Mouse (Mus musculus) intestine, embryonic 15.5 days (tissue): Measurements from ENCODE around the gene Ppp1r18. TPM values are rescaled to one million over a fixed set of nuclear protein-coding genes. Genes with fewer than 3 reads are reported as not detected.

ENCODE experiments used
- ATAC-seq: fragments of 200-750 bp; cut with Nextera tagmentation; 2 replicates; pipeline ENCODE4 v1.8.0; 2017; ENCODE audit warnings: moderate TSS enrichment, moderate library complexity
- H3K27ac ChIP-seq: fragments of 300-500 bp; sonication (generic); 2 replicates; pipeline ENCODE4 v1.5.1; 2015; ENCODE audit warnings: mild to moderate bottlenecking, inconsistent platforms
- H3K27me3 ChIP-seq: fragments of 300-500 bp; sonication (generic); replicated peaks from 2 replicates; pipeline ENCODE4 v1.6.1; 2015; ENCODE audit warnings: inconsistent platforms
- H3K36me3 ChIP-seq: fragments of 300-500 bp; sonication (generic); 2 replicates; pipeline ENCODE4 v1.6.1; 2015; ENCODE audit warnings: inconsistent platforms
- H3K4me1 ChIP-seq: fragments of 300-500 bp; sonication (generic); replicated peaks from 2 replicates; pipeline ENCODE4 v1.6.1; 2015; ENCODE audit warnings: inconsistent platforms
- H3K4me2 ChIP-seq: fragments of 300-500 bp; sonication (generic); replicated peaks from 2 replicates; pipeline ENCODE4 v1.6.1; 2015; ENCODE audit warnings: mild to moderate bottlenecking, inconsistent platforms
- H3K4me3 ChIP-seq: fragments of 300-500 bp; sonication (generic); replicated peaks from 2 replicates; pipeline ENCODE4 v1.5.1; 2015; ENCODE audit warnings: inconsistent platforms
- H3K9ac ChIP-seq: fragments of 300-500 bp; sonication (generic); 2 replicates; pipeline ENCODE4 v1.6.1; 2015; ENCODE audit warnings: inconsistent platforms
- H3K9me3 ChIP-seq: fragments of 300-500 bp; sonication (generic); 2 replicates; pipeline ENCODE4 v1.6.1; 2016; ENCODE audit warnings: inconsistent platforms
- WGBS: fragments of 180-500 bp; shearing (Covaris S2); methylation state at CpG from one replicate; pipeline ENCODE4 v1.1.7; 2015; 5-methylcytosine and 5-hydroxymethylcytosine counted together
- polyA plus RNA-seq: library from polyadenylated mRNA; unstranded; fragments of >200 nt; fragmentation: Nextera tagmentation; extraction: Ambion mirVana; gene quantifications from 2 replicates; pipeline ENCODE4 v1.2.1, GENCODE M21; 2015

Gene Ppp1r18
- polyA plus RNA-seq, 1 experiment from 2014 or later = 19.6 TPM

- 6% methylated on average over 66 of the region's 66 CpGs for WGBS
- Histone ChIP-seq H3K27ac (peak within 1 kb of the TSS; percentile 71), H3K9me3 (no peaks in the 10 kb centered on the region), H3K36me3 (peaks cover 27% of the 10 kb centered on the region), H3K9ac (peak within 1 kb of the TSS; percentile 85), H3K4me2 (peak within 1 kb of the TSS; percentile 73), H3K4me1 (peaks cover 6% of the 10 kb centered on the region; the same call in 1 of the 2 replicates), H3K27me3 (no peaks in the 10 kb centered on the region), H3K4me3 (peak within 1 kb of the TSS; percentile 96)
- peak; percentile 94 for ATAC-seq
Measured at GRCm38 (mm10) chr17:35879245-35880057, 14.1 kb downstream of the Ppp1r18 start, which contains the start of gene Dhx16. Gene Dhx16, plus strand, starts transcription at chr17:35879819.

GRCm38 (mm10) chr17:35882924-35883323 lies 17.5 kb downstream of the Ppp1r18 start:
- no peak overlapping the region for H3K4me3 ChIP-seq
- peaks cover 6% of the 10 kb centered on the region; the same call in 1 of the 2 replicates for H3K4me1 ChIP-seq
- ATAC-seq = no peak
- no peaks in the 10 kb centered on the region for H3K27me3 ChIP-seq
- H3K36me3 ChIP-seq = peaks cover 43% of the 10 kb centered on the region
- no peaks in the 10 kb centered on the region for H3K9me3 ChIP-seq
- no peak overlapping the region for H3K27ac ChIP-seq
- no peak overlapping the region for H3K4me2 ChIP-seq
- no peak overlapping the region for H3K9ac ChIP-seq
- WGBS = 91% methylated on average over 17 of the region's 17 CpGs

DNA sequence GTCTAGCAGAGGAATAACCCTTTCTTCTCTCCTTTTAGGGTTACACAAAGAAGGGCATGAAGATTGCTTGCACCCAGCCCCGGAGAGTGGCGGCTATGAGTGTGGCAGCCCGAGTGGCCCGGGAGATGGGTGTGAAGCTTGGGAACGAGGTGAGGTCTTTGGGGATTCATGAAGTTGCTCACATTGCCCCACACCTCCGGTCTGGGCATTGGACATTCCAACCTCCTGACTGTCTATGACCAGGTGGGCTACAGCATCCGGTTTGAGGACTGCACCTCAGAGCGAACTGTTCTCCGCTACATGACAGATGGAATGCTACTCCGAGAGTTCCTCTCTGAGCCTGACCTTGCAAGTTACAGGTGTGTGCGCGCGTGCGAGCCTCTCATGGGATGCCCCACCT lies 18.4 kb downstream of the Ppp1r18 start:
- Histone ChIP-seq H3K27ac (no peak overlapping the region), H3K4me3 (no peak overlapping the region), H3K4me2 (no peak overlapping the region), H3K9ac (no peak overlapping the region), H3K4me1 (peaks cover 6% of the 10 kb centered on the region; the same call in 1 of the 2 replicates), H3K27me3 (no peaks in the 10 kb centered on the region), H3K9me3 (no peaks in the 10 kb centered on the region), H3K36me3 (peaks cover 52% of the 10 kb centered on the region)
- WGBS = 97% methylated on average over 14 of the region's 14 CpGs
- no peak for ATAC-seq

- no peak for ATAC-seq
- H3K4me3 ChIP-seq = no peak overlapping the region
- H3K4me1 ChIP-seq = no peaks in the 10 kb centered on the region
- H3K27ac ChIP-seq = no peak overlapping the region
- H3K9me3 ChIP-seq = no peaks in the 10 kb centered on the region
- H3K4me2 ChIP-seq = no peak overlapping the region
- H3K27me3 ChIP-seq = no peaks in the 10 kb centered on the region
- WGBS = 87% methylated on average over 13 of the region's 17 CpGs
- no peak overlapping the region for H3K9ac ChIP-seq
- H3K36me3 ChIP-seq = peaks cover 62% of the 10 kb centered on the region
Measured at GRCm38 (mm10) chr17:35887725-35888124, 22.3 kb downstream of the Ppp1r18 start.

DNA sequence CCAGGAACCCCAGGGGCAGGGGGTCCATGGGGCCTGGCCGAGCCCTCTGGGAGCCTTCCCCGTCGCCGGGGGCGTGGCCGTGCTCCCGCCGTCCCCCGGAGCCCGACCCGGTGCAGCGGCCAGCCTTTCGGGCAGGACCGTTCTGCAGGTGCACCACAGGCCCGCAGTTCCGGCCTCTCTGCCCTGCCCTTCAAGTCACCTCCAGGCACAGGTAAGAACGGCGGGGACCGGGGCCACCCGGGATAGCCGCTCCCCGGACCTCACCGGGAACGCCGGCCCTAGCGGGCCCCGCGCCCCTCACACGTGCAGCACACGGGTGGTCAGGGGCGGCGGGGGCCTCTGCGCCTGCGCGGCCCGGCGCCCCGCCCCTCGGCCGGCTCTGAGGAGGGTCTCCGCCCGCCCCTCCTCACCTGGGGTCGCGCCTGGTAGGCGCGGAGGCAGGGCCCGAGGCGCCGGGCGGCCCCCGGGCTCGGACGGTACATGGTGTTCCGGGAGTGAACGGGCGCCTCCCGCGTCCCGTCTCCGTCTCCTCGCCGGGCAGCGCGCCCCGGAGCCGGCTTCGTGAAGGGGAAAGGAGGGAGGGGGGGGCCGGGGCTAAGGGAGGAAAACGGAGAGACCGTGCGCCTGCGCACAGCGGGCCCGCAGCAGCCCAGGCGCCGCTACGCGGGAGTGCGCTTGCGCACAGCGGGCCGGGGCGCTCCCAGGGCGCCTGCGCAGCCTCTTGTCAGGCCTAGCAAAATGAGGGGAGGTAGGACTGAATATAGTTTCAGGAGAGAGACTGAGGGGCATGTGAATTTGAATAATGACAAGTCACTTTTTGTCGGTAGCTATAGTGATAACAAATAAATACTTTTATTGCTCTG lies 31.6 kb downstream of the Ppp1r18 start, which contains the start of gene 2310061I04Rik:
Gene 2310061I04Rik, minus strand, starts transcription at position 651 of the 863 bp plus-strand sequence.
- Histone ChIP-seq H3K4me2 (peak within 1 kb of the TSS; percentile 93), H3K4me1 (peaks cover 14% of the 10 kb centered on the region; the same call in 1 of the 2 replicates), H3K9me3 (no peaks in the 10 kb centered on the region), H3K9ac (peak within 1 kb of the TSS; percentile 79), H3K27me3 (no peaks in the 10 kb centered on the region), H3K4me3 (peak within 1 kb of the TSS; percentile 90), H3K27ac (peak within 1 kb of the TSS; percentile 84), H3K36me3 (peaks cover 10% of the 10 kb centered on the region)
- WGBS = under 1% methylated on average over 84 of the region's 86 CpGs
- ATAC-seq = peak; percentile 96

DNA sequence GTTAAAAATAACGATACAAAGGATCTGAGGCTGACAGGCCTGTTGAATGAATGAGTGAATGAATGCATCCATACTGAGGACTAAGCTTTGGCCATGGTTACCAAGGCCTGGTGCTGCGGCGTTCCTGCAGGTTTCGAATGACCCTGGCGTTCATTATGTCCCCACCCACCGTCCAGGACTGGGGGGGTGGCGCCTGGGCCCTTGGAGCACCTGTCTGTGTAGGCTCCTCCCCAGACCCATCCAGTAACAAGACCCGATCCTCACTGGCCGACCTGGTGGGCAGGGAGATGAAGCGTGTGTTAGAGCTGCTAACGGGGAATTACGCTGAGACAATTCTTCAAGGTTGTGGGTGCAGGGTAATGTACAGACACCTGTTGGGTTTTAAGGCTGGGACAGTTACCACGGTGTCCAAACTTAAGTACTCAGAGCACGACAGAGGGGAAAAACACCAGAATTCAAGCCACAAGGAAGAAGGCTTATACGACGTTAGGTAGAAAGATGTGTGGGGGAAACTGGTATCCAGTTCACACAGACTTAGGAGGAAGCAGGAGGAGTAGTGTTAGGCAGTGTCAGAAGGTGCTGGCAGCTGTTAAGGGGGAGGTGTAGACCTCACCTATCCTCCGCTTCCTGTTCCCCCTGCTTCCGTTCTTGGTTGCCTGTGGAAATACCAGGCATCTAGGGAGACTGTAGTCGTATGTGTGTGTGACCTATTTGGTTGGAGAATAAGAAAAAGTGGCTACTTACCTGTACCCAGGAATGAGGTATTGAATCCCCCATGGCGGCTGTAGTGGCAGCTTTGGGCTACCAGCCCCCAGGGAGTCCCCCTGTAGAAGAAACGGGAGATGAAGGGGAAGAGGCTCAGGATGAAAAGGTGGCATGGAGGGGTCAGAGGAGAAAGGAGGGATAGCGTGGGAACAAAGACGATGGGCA lies 32.5 kb downstream of the Ppp1r18 start:
- H3K9ac ChIP-seq = peak overlapping the region; percentile 79; the same call in 1 of the 2 replicates

GRCm38 (mm10) chr17:35900636-35901035 lies 35.2 kb downstream of the Ppp1r18 start:
- Histone ChIP-seq H3K4me2 (no peak overlapping the region), H3K9me3 (no peaks in the 10 kb centered on the region), H3K27me3 (no peaks in the 10 kb centered on the region), H3K4me3 (no peak overlapping the region), H3K36me3 (peaks cover 9% of the 10 kb centered on the region), H3K9ac (no peak overlapping the region), H3K4me1 (peaks cover 14% of the 10 kb centered on the region; the same call in 1 of the 2 replicates), H3K27ac (no peak overlapping the region)
- ATAC-seq = no peak
- 84% methylated on average over 3 of the region's 3 CpGs for WGBS

More for the DNA sequence above, 32.5 kb downstream of the Ppp1r18 start:
- Histone ChIP-seq H3K27ac (peak overlapping the region; percentile 10; the same call in 1 of the 2 replicates), H3K9me3 (no peaks in the 10 kb centered on the region), H3K4me3 (peak overlapping the region; percentile 90), H3K27me3 (no peaks in the 10 kb centered on the region), H3K4me1 (peaks cover 14% of the 10 kb centered on the region; the same call in 1 of the 2 replicates), H3K4me2 (peak overlapping the region; percentile 93), H3K36me3 (peaks cover 7% of the 10 kb centered on the region)
- ATAC-seq = peak; percentile 60
- 35% methylated on average over 23 of the region's 23 CpGs for WGBS

DNA sequence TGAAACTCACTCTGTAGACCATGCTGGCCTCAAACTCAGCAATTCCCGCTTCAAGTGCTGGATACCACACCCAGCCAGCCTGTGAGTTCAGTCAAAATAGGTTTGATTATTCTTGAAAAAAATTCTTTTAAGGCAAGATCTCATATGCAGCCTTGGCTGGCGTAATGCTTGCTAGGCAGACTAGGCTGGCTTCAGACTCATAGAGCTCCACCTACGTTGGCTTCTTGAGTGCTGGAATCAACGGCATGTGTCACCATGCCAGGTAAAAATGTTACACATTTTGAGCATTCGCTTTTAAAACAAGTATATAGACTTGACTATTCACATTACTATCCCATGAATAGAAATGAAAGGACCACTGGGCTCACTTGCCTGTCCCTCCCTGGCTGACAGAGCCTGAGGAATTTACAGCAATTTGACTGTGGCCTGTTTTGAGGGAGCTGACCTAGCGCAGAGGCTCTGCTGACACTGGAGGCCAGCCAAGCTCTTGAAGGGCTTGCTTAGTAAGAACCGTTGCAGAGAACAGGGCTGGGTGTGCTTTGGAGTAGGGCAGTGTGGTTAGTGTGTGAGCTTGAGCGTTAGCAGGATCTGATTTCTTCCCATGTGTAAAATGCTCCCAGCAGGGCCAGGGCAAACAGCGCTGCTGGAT lies 38.1 kb downstream of the Ppp1r18 start:
- no peak overlapping the region for H3K27ac ChIP-seq
- no peak overlapping the region for H3K4me2 ChIP-seq
- no peak overlapping the region for H3K4me3 ChIP-seq
- peaks cover 18% of the 10 kb centered on the region for H3K36me3 ChIP-seq
- no peaks in the 10 kb centered on the region; the same call in 1 of the 2 replicates for H3K4me1 ChIP-seq
- 88% methylated on average over 9 of the region's 9 CpGs for WGBS
- H3K9ac ChIP-seq = no peak overlapping the region
- no peaks in the 10 kb centered on the region for H3K27me3 ChIP-seq
- no peaks in the 10 kb centered on the region for H3K9me3 ChIP-seq
- no peak for ATAC-seq

- Histone ChIP-seq H3K27me3 (no peaks in the 10 kb centered on the region), H3K9me3 (no peaks in the 10 kb centered on the region), H3K36me3 (peaks cover 18% of the 10 kb centered on the region), H3K4me1 (peaks cover 5% of the 10 kb centered on the region), H3K9ac (no peak overlapping the region; the same call in 1 of the 2 replicates), H3K4me2 (no peak overlapping the region), H3K27ac (no peak overlapping the region), H3K4me3 (no peak overlapping the region)
- no peak for ATAC-seq
- WGBS = 84% methylated on average over 4 of the region's 4 CpGs
Measured at GRCm38 (mm10) chr17:35903992-35904355, 38.6 kb downstream of the Ppp1r18 start.

- no peak for ATAC-seq
- H3K4me1 ChIP-seq = peaks cover 13% of the 10 kb centered on the region
- no peak overlapping the region for H3K27ac ChIP-seq
- H3K4me3 ChIP-seq = no peak overlapping the region
- H3K4me2 ChIP-seq = no peak overlapping the region
- no peak overlapping the region for H3K9ac ChIP-seq
- no peaks in the 10 kb centered on the region for H3K9me3 ChIP-seq
- peaks cover 18% of the 10 kb centered on the region for H3K36me3 ChIP-seq
- no peaks in the 10 kb centered on the region for H3K27me3 ChIP-seq
- WGBS = 96% methylated on average over 1 of the region's 1 CpGs
Measured at GRCm38 (mm10) chr17:35905587-35905986, 40.2 kb downstream of the Ppp1r18 start.

DNA sequence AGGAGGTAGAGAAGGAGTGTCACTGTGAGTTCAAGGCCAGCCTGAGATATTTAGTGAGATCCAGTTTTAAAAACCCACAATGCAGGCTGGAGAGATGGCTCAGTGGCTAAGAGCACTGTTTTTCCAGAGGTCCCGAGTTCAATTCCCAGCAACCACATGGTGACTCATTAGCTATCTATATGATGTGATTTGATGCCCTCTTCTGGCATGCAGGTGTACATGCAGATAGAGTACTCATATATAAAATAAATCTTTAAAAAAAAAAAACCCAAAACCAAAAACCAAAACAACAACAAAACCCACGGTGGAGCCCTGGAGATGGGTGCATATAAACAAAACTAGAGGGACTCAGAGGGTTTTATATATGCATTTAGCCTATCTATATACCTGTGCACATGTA lies 42.2 kb downstream of the Ppp1r18 start:
- Histone ChIP-seq H3K9ac (no peak overlapping the region), H3K9me3 (no peaks in the 10 kb centered on the region), H3K27ac (no peak overlapping the region), H3K4me3 (no peak overlapping the region), H3K4me1 (peaks cover 13% of the 10 kb centered on the region), H3K27me3 (no peaks in the 10 kb centered on the region), H3K4me2 (no peak overlapping the region), H3K36me3 (peaks cover 17% of the 10 kb centered on the region)
- 72% methylated on average over 2 of the region's 2 CpGs for WGBS
- no peak for ATAC-seq
